Mouse (Mus musculus): ENCODE measurements at regions not wholly inside any gene's neighbourhood (a gene's known extent, or its start where the extent isn't known, plus 50 kb on each side); places are given as distances from the start of the nearest gene placed in this dataset.

DNA sequence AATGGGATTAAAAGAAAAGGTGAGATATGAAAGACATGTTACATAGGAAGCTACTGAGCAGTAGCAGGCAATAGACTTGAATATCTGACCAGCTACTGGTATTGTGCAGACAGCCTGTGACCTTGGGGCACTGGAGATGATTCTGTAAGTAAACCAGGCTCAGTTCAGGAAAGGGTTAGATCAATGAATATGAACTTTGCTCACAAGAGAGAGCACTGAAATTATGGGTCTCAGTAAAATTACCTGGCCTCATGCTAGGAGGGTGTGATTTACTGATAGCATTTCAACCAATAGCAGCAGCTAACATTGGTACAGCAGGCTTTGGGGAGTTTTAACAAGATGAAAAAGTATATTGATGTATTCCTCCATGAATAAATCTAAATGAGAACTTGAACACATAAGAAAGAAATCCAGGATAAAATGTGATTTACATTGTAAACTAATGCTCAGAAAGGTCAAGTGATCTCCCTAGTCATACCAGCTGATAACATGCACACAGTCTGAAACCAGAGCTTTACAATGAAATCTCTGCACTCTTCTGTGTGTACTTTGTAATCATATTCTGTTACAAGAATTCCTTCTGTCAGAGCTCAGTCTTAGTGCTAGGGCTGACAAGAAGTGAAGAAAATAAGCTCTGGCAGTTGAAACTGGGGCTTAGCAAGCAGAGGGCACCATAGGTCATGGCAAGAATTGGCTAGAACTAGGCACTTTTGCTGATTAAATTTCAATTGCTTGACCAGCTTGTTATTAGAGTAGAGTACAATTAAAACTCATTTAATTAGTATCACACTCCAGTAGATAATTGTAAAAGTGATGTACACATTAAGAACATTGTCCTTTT is 80.8 kb downstream of the Gm10192 start:
- TF ChIP-seq CTCF (IDR thresholded peaks at IDR 0.05; ENCODE audit: borderline replicate concordance, insufficient read depth, low read depth, low read length) (no peak), POLR2A (IDR thresholded peaks at IDR 0.05; ENCODE audit: borderline replicate concordance, insufficient read depth, low read length) (no peak)

Data from cerebellum, adult 2 months (tissue).